Mouse (Mus musculus) intestine, postnatal 0 days (tissue): ENCODE results near the gene 4933412E24Rik. TPM values are rescaled to one million over a fixed set of nuclear protein-coding genes. Genes with fewer than 3 reads are reported as not detected.

Experiments used
- ATAC-seq: fragments of 200-750 bp; cut with Nextera tagmentation; 2 replicates; pipeline ENCODE4 v1.8.0; 2017; ENCODE audit warnings: mild to moderate bottlenecking, moderate TSS enrichment, moderate library complexity
- H3K27ac ChIP-seq: fragments of 300-500 bp; sonication (generic); 2 replicates; pipeline ENCODE4 v1.5.1; 2014; ENCODE audit warnings: mild to moderate bottlenecking, low read depth, low read length, moderate library complexity
- H3K27me3 ChIP-seq: fragments of 300-500 bp; sonication (generic); replicated peaks from 2 replicates; pipeline ENCODE4 v1.6.1; 2014; ENCODE audit warnings: low read length, mixed read lengths; ENCODE audit not compliant: control insufficient read depth, insufficient read depth
- H3K36me3 ChIP-seq: fragments of 300-500 bp; sonication (generic); 2 replicates; pipeline ENCODE4 v1.6.1; 2014; ENCODE audit warnings: mild to moderate bottlenecking, moderate library complexity; ENCODE audit not compliant: control insufficient read depth, insufficient read depth
- H3K4me1 ChIP-seq: fragments of 300-500 bp; sonication (generic); replicated peaks from 2 replicates; pipeline ENCODE4 v1.6.1; 2014; ENCODE audit warnings: antibody characterized with exemption, low read length, mixed read lengths; ENCODE audit not compliant: control insufficient read depth, insufficient read depth
- H3K4me2 ChIP-seq: fragments of 300-500 bp; sonication (generic); replicated peaks from 2 replicates; pipeline ENCODE4 v1.6.1; 2014; ENCODE audit warnings: low read depth, mild to moderate bottlenecking, moderate library complexity
- H3K4me3 ChIP-seq: fragments of 300-500 bp; sonication (generic); 2 replicates; pipeline ENCODE4 v1.5.1; 2014; ENCODE audit warnings: low read depth, low read length
- H3K9ac ChIP-seq: fragments of 300-500 bp; sonication (generic); 2 replicates; pipeline ENCODE4 v1.6.1; 2014; ENCODE audit warnings: mild to moderate bottlenecking, low read depth, low read length
- H3K9me3 ChIP-seq: fragments of 300-500 bp; sonication (generic); 2 replicates; pipeline ENCODE4 v1.6.1; 2016; ENCODE audit warnings: mixed run types; ENCODE audit not compliant: control insufficient read depth
- CTCF ChIP-seq: sonication (generic); IDR thresholded peaks from 2 replicates; pipeline ENCODE4 v1.5.1; 2016; ENCODE audit warnings: low read depth, mild to moderate bottlenecking, control low read depth, antibody characterized with exemption, moderate library complexity
- WGBS: fragments of 180-500 bp; shearing (Covaris S2); extraction: QIAGEN DNeasy Blood & Tissue Kit; methylation state at CpG from one replicate; pipeline ENCODE4 v1.1.7; 2014; 5-methylcytosine and 5-hydroxymethylcytosine counted together
- polyA plus RNA-seq: library from polyadenylated mRNA; unstranded; fragments of >200 nt; fragmentation: Nextera tagmentation; extraction: Ambion mirVana; gene quantifications from 2 replicates; pipeline ENCODE4 v1.2.1, GENCODE M21; 2015

Gene 4933412E24Rik
- not detected in 2 replicates for polyA plus RNA-seq

DNA sequence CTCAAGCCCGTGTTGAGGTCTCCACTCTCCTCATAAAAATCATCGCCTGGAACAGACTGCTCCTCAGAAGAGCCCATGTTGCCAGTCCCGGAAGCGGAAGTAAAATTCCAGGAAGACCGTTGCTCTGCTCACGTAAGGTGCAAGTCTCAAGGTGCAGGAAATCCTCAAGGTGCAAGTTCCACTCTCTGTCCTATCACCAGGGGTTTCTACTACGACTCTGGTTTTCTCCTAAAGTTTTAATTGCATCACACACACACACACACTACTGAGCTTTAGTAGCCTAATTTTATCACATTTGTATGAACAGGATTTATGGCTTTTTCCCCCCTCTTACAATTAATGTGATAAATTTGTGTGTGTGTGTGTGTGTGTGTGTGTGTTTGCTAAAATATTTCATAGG lies at the start of gene 4933412E24Rik:
4933412E24Rik (minus strand) TSS at position 101 of the 400 bp plus-strand sequence.
- Histone ChIP-seq H3K9ac (no peak within 1 kb of the TSS), H3K4me3 (no peak within 1 kb of the TSS), H3K9me3 (no peaks in the 10 kb centered on the region), H3K27ac (no peak within 1 kb of the TSS), H3K4me2 (no peak within 1 kb of the TSS), H3K36me3 (no peaks in the 10 kb centered on the region), H3K4me1 (no peaks in the 10 kb centered on the region), H3K27me3 (no peaks in the 10 kb centered on the region)
- TF ChIP-seq CTCF, result no peak
- WGBS, result 92% methylated on average over 7 of the region's 7 CpGs
- no peak for ATAC-seq

DNA sequence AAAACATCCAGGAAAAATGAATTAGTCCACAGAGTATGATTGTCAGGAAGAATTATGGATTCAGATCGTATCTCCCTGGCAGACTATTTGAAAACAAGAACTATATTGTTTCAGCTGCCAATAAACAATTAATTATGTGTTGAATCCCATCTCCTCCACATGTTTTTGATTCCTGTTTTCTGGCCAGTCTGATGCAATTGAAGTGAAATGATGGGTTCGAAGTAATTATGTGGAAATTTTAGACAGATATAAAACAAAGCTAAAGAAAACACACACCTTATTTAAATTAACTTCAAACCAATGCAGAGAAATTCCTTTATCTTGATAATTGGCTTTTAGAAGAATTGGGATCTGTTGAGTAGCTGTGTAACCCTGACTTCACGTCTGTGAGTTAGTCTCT lies 14.3 kb upstream of the 4933412E24Rik start:
- no peak for TF ChIP-seq CTCF
- Histone ChIP-seq H3K4me3 (no peak overlapping the region), H3K27me3 (no peaks in the 10 kb centered on the region), H3K4me1 (no peaks in the 10 kb centered on the region), H3K27ac (no peak overlapping the region), H3K4me2 (no peak overlapping the region), H3K9ac (no peak overlapping the region), H3K36me3 (no peaks in the 10 kb centered on the region), H3K9me3 (no peaks in the 10 kb centered on the region)
- no peak for ATAC-seq
- WGBS, result 71% methylated on average over 3 of the region's 3 CpGs

DNA sequence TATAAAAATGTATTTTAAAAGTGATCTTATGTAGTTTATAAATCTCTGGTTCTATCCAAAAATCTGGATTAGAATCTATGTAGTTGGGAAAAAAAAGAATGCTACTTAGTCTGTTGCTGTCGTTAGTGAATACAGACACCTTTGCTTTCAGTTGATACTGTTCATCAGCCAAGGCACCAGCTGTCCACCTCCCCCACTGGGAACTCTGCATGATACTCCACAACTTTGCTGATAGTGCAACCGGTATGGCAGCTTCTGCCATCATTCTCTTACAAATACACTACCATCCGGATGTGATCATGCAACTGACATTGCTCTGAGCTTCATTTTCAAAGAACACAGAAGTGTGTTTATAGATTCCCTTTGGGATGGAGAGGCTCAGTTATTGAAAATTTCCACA lies 4.8 kb upstream of the 4933412E24Rik start:
- no peaks in the 10 kb centered on the region for H3K36me3 ChIP-seq
- WGBS, result 31% methylated on average over 3 of the region's 3 CpGs
- H3K9me3 ChIP-seq, result no peaks in the 10 kb centered on the region
- no peak overlapping the region for H3K27ac ChIP-seq
- H3K9ac ChIP-seq, result no peak overlapping the region
- H3K27me3 ChIP-seq, result no peaks in the 10 kb centered on the region
- no peak overlapping the region for H3K4me3 ChIP-seq
- ATAC-seq, result no peak
- H3K4me2 ChIP-seq, result no peak overlapping the region
- no peak for TF ChIP-seq CTCF
- H3K4me1 ChIP-seq, result no peaks in the 10 kb centered on the region

DNA sequence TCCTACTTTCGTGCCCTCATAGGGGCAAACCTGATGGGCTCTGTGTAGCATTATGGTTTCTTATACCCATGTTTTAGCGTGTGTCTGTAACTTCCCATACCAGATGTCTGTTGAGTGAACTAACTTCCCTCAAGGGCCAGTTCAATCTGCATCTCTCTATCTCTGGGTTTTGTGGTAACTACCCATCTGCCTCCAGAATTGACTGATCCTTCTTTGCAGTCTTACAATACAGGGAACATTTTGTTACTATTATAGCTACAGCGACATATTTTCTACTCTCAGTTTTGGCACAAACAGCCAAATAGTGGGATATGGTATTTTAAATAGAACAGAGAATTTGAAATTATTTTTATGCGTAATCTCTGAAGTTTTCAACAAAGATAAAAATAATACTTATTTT lies 6.2 kb downstream of the 4933412E24Rik start:
- Histone ChIP-seq H3K9me3 (no peaks in the 10 kb centered on the region), H3K36me3 (no peaks in the 10 kb centered on the region), H3K4me3 (no peak overlapping the region), H3K9ac (no peak overlapping the region), H3K27me3 (no peaks in the 10 kb centered on the region), H3K27ac (no peak overlapping the region), H3K4me1 (no peaks in the 10 kb centered on the region), H3K4me2 (no peak overlapping the region)
- no peak for ATAC-seq
- no peak for TF ChIP-seq CTCF
- WGBS, result 95% methylated on average over 4 of the region's 4 CpGs

- no peak for ATAC-seq
- Histone ChIP-seq H3K36me3 (no peaks in the 10 kb centered on the region), H3K9ac (no peak overlapping the region), H3K4me1 (no peaks in the 10 kb centered on the region), H3K27me3 (no peaks in the 10 kb centered on the region), H3K27ac (no peak overlapping the region), H3K4me2 (no peak overlapping the region), H3K9me3 (no peaks in the 10 kb centered on the region), H3K4me3 (no peak overlapping the region)
- WGBS, result 87% methylated on average over 3 of the region's 3 CpGs
- TF ChIP-seq CTCF, result no peak
These were observed 6.8 kb downstream of the 4933412E24Rik start for GRCm38 (mm10) chr15:60009610-60010009.

GRCm38 (mm10) chr15:59983777-59984176 lies 32.6 kb downstream of the 4933412E24Rik start:
- Histone ChIP-seq H3K4me2 (no peak overlapping the region), H3K4me1 (no peaks in the 10 kb centered on the region), H3K9me3 (no peaks in the 10 kb centered on the region), H3K27ac (no peak overlapping the region), H3K9ac (no peak overlapping the region), H3K4me3 (no peak overlapping the region), H3K36me3 (no peaks in the 10 kb centered on the region), H3K27me3 (no peaks in the 10 kb centered on the region)
- no peak for TF ChIP-seq CTCF
- no peak for ATAC-seq
- 77% methylated on average over 4 of the region's 4 CpGs for WGBS

DNA sequence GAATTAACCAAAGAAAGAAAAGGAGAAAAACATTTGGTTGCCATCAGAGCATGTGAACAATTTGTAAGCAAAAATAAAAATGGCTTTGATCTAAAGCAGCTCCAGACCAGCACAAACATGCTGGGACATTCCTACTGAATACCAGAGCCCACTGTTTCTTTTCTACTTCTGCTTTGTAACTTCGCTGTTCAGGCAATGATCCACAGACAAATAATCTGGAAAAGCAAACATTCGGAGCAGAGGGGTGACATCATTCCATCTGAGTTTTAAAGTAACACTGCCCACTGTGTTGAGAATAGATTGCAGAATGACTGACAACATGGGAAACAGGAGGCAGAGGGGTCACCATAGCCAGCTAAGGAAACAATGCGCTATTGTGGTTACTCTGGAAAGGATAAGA lies 41.1 kb downstream of the 4933412E24Rik start:
- ATAC-seq, result no peak
- Histone ChIP-seq H3K27me3 (no peaks in the 10 kb centered on the region), H3K27ac (no peak overlapping the region), H3K4me3 (no peak overlapping the region), H3K36me3 (no peaks in the 10 kb centered on the region), H3K4me2 (no peak overlapping the region), H3K9me3 (no peaks in the 10 kb centered on the region), H3K4me1 (no peaks in the 10 kb centered on the region), H3K9ac (no peak overlapping the region)
- no peak for TF ChIP-seq CTCF
- WGBS, result 26% methylated on average over 3 of the region's 3 CpGs
